Mouse (Mus musculus) forebrain, embryonic 16.5 days (tissue): ENCODE results near the gene Mcm10. TPM values are rescaled to one million over a fixed set of nuclear protein-coding genes. Genes with fewer than 3 reads are reported as not detected.

Experiments used
- ATAC-seq: fragments of 200-750 bp; cut with Nextera tagmentation; 2 replicates; pipeline ENCODE4 v1.8.0; 2017; ENCODE audit warnings: mild to moderate bottlenecking, moderate library complexity
- H3K27ac ChIP-seq: fragments of 300-500 bp; sonication (generic); 2 replicates; pipeline ENCODE4 v1.5.1; 2014; ENCODE audit warnings: low read length, control low read depth
- H3K27me3 ChIP-seq: fragments of 300-500 bp; sonication (generic); replicated peaks from 2 replicates; pipeline ENCODE4 v1.6.1; 2014; ENCODE audit warnings: low read length; ENCODE audit not compliant: control insufficient read depth, insufficient read depth
- H3K36me3 ChIP-seq: fragments of 300-500 bp; sonication (generic); 2 replicates; pipeline ENCODE4 v1.6.1; 2014; ENCODE audit not compliant: control insufficient read depth, insufficient read depth
- H3K4me1 ChIP-seq: fragments of 300-500 bp; sonication (generic); replicated peaks from 2 replicates; pipeline ENCODE4 v1.6.1; 2014; ENCODE audit warnings: low read length; ENCODE audit not compliant: control insufficient read depth, insufficient read depth
- H3K4me2 ChIP-seq: fragments of 300-500 bp; sonication (generic); 2 replicates; pipeline ENCODE4 v1.6.1; 2014; ENCODE audit warnings: mild to moderate bottlenecking, low read length, control low read depth
- H3K4me3 ChIP-seq: fragments of 300-500 bp; sonication (generic); replicated peaks from 2 replicates; pipeline ENCODE4 v1.5.1; 2014; ENCODE audit warnings: mild to moderate bottlenecking, low read length, control low read depth
- H3K9ac ChIP-seq: fragments of 300-500 bp; sonication (generic); replicated peaks from 2 replicates; pipeline ENCODE4 v1.6.1; 2014; ENCODE audit warnings: low read depth, low read length, control low read depth
- H3K9me3 ChIP-seq: fragments of 300-500 bp; sonication (generic); 2 replicates; pipeline ENCODE4 v1.6.1; 2016; ENCODE audit warnings: low read length; ENCODE audit not compliant: control insufficient read depth
- WGBS: fragments of 180-500 bp; shearing (Covaris S2); extraction: QIAGEN DNeasy Blood & Tissue Kit; methylation state at CpG from one replicate; pipeline ENCODE4 v1.1.7; 2014; 5-methylcytosine and 5-hydroxymethylcytosine counted together
- polyA plus RNA-seq: library from polyadenylated mRNA; unstranded; fragments of >200 nt; fragmentation: Nextera tagmentation; extraction: Ambion mirVana; gene quantifications from 2 replicates; pipeline ENCODE4 v1.2.1, GENCODE M21; 2015

Mcm10 gene
- polyA plus RNA-seq, 1 experiment from 2014 or later = 10.5 TPM

- 92% methylated on average over 11 of the region's 11 CpGs for WGBS
- Histone ChIP-seq H3K27me3 (no peaks in the 10 kb centered on the region), H3K9me3 (no peaks in the 10 kb centered on the region), H3K27ac (no peak overlapping the region), H3K4me1 (no peaks in the 10 kb centered on the region), H3K36me3 (no peaks in the 10 kb centered on the region; the same call in 1 of the 2 replicates), H3K9ac (no peak overlapping the region), H3K4me3 (no peak overlapping the region), H3K4me2 (no peak overlapping the region)
- no peak for ATAC-seq
Observed at GRCm38 (mm10) chr2:4995646-4996045, 16.9 kb downstream of the Mcm10 start.

DNA sequence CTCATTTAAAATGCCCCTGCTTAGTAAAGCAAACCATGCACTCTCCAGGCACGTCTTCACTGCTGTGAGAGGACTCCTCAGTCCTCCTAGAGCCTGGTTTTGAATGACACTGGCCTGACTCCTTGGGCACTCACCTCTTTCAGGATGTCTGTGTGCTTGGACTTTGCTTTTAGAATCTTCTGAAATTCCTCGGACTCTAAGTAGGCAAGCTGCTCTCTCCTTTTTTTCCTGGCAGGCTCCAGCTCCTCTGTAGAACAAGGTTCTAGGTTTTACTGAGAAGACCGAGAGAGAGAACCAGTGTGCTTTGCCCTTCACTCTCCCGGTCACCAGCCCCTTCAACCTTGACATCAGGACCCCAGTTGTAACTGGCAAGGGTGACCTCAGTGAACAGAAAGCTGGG, 18.2 kb downstream of the Mcm10 start:
- Histone ChIP-seq H3K27me3 (no peaks in the 10 kb centered on the region), H3K4me1 (no peaks in the 10 kb centered on the region), H3K9me3 (no peaks in the 10 kb centered on the region), H3K9ac (no peak overlapping the region), H3K4me2 (no peak overlapping the region), H3K36me3 (no peaks in the 10 kb centered on the region; the same call in 1 of the 2 replicates), H3K27ac (no peak overlapping the region), H3K4me3 (no peak overlapping the region)
- ATAC-seq = no peak
- 93% methylated on average over 4 of the region's 4 CpGs for WGBS

DNA sequence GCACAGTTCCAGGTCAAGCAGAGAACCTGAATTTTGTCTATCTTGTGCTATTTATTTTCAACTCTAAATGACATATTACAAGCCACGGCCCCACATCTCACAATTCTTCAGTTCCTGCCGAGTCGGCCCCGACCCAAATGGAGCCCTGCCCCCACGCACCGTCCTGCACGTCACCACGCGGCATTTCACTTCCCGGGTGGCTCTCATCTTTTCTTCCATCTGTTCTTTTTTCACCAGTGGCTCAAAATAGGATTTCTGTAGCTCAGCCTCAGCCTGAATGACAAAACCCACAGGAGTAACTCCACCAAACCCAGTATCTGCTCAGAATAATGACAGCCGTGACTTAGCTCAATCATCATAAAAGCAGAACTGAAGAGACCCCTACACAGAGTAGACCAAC, 19.0 kb downstream of the Mcm10 start:
- Histone ChIP-seq H3K4me3 (no peak overlapping the region), H3K4me2 (no peak overlapping the region), H3K9me3 (no peaks in the 10 kb centered on the region), H3K27ac (no peak overlapping the region), H3K36me3 (no peaks in the 10 kb centered on the region; the same call in 1 of the 2 replicates), H3K27me3 (no peaks in the 10 kb centered on the region), H3K4me1 (no peaks in the 10 kb centered on the region), H3K9ac (no peak overlapping the region)
- no peak for ATAC-seq
- 88% methylated on average over 11 of the region's 11 CpGs for WGBS

- Histone ChIP-seq H3K27me3 (no peaks in the 10 kb centered on the region), H3K27ac (no peak overlapping the region), H3K4me2 (no peak overlapping the region), H3K4me1 (no peaks in the 10 kb centered on the region), H3K9ac (no peak overlapping the region), H3K4me3 (no peak overlapping the region), H3K9me3 (no peaks in the 10 kb centered on the region), H3K36me3 (no peaks in the 10 kb centered on the region)
- no peak for ATAC-seq
- whole genome bisulfite sequencing = 78% methylated on average over 11 of the region's 11 CpGs
Observed at GRCm38 (mm10) chr2:4988826-4989424, 23.7 kb downstream of the Mcm10 start.

DNA sequence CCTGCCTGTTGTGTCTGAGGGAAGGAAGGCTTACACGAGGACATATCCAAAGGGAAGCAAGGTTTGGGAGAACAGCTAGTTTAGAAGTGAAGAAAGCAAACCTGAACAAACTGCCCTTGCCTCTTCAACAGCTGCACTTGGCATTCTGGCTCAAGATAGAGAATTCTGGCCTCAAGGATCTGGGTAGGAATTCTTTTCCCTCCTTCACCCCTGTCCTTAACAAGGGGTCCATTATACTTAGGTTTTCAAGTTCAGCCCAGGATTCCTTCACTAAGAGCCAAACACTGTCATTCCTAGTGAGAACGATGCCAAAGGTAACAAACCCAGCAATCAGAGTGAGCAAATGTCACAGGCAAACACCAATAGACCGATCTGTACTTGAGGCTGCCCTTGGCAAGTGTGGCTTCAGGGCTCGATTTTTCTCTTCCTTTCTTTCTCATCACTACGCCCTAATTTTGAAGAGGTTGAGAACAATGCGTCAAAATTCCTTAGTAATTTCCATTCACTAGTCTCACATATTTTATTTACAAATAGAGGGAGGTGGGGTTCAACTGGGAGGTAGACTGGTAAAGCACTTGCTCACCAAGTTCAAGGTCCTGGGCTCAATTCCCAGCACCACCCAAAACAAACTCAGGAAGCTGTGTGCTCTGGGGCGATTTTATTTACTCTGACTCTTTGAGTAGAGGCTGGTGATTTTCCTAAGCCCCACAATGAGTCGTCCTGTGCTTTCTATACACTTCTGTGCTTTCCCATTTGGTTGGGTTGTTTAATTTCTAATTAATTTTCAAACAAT, 25.0 kb downstream of the Mcm10 start:
- Histone ChIP-seq H3K27ac (no peak overlapping the region), H3K9ac (no peak overlapping the region), H3K36me3 (no peaks in the 10 kb centered on the region), H3K4me1 (no peaks in the 10 kb centered on the region), H3K4me3 (no peak overlapping the region), H3K27me3 (no peaks in the 10 kb centered on the region), H3K9me3 (no peaks in the 10 kb centered on the region), H3K4me2 (no peak overlapping the region)
- no peak for ATAC-seq
- WGBS = 79% methylated on average over 8 of the region's 8 CpGs

DNA sequence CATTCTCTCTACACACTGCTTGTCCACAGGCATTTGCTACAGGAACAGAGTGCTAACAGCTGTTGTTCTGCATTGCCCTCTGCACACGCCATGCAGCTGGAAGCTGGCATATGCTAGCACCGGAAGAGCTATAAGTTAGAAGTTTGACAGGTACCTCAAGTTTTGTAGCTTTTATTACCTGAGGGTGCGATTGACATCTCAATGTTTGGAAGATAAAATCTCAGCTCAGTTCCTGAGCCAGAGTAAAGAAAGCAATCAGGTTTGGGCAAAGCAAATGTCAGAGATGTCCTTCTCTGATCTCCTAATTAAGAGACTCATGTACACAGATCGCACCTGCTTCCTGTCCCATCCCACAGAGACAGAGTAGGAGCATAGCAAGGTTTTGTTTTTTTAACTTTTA, 25.8 kb downstream of the Mcm10 start:
- Histone ChIP-seq H3K4me2 (no peak overlapping the region), H3K27ac (no peak overlapping the region), H3K4me3 (no peak overlapping the region), H3K9me3 (no peaks in the 10 kb centered on the region), H3K27me3 (no peaks in the 10 kb centered on the region), H3K4me1 (no peaks in the 10 kb centered on the region), H3K36me3 (no peaks in the 10 kb centered on the region), H3K9ac (no peak overlapping the region)
- no peak for ATAC-seq
- 95% methylated on average over 4 of the region's 4 CpGs for WGBS

DNA sequence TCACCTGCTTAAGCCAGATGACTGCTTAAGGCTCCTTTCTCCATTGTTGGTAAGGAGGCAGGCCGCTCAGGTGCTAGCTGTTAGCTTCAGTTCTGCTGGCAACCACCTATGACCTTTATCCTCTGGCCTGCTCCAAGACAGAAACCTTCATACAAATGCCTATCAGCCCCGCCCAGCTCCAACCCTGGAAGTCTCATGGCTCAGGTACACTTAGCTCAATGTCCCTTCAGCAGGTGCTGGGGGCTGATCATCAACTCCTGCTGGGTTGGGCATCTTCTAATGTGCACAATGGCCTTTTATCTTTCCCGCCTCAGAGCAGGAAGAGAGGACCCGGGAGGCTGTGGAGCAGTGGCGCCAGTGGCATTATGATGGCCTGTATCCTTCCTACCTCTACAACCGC, 27.6 kb downstream of the Mcm10 start:
- ATAC-seq = no peak
- Histone ChIP-seq H3K27me3 (no peaks in the 10 kb centered on the region), H3K9ac (no peak overlapping the region), H3K9me3 (no peaks in the 10 kb centered on the region), H3K27ac (no peak overlapping the region), H3K36me3 (no peaks in the 10 kb centered on the region), H3K4me1 (no peaks in the 10 kb centered on the region), H3K4me3 (no peak overlapping the region), H3K4me2 (no peak overlapping the region)
- WGBS = 81% methylated on average over 6 of the region's 6 CpGs

- Histone ChIP-seq H3K9me3 (no peaks in the 10 kb centered on the region), H3K36me3 (no peaks in the 10 kb centered on the region), H3K4me1 (no peaks in the 10 kb centered on the region), H3K27ac (no peak overlapping the region), H3K4me3 (no peak overlapping the region), H3K27me3 (no peaks in the 10 kb centered on the region), H3K4me2 (no peak overlapping the region), H3K9ac (no peak overlapping the region)
- WGBS = 17% methylated on average over 5 of the region's 5 CpGs
- ATAC-seq = no peak
Observed at GRCm38 (mm10) chr2:4983987-4984386, 28.6 kb downstream of the Mcm10 start.

DNA sequence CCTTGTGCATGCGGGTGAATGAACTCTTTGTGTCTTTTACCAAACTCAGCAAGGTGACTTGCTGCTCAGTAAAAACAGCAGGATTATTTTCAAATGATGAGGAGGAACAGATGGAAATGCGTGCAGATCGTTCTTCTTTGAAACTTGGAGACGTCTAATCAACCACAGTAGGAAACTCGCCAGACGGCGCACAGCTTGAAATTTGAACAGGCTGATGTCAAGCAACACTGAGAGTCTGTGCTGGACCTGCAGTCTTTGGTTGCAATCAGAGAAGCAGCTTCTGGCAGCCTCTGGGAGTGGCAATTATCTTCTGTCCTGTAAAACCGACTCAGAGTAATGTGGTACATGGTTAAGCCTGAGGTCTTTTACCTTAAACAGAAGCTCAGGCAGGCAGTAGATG, 34.5 kb downstream of the Mcm10 start:
- no peak overlapping the region for H3K9ac ChIP-seq
- H3K36me3 ChIP-seq = no peaks in the 10 kb centered on the region
- no peaks in the 10 kb centered on the region for H3K9me3 ChIP-seq
- no peaks in the 10 kb centered on the region for H3K27me3 ChIP-seq
- H3K27ac ChIP-seq = peak overlapping the region; percentile 71
- whole genome bisulfite sequencing = 7% methylated on average over 8 of the region's 8 CpGs
- H3K4me2 ChIP-seq = no peak overlapping the region
- H3K4me1 ChIP-seq = peaks cover 19% of the 10 kb centered on the region
- no peak overlapping the region for H3K4me3 ChIP-seq
- ATAC-seq = peak; percentile 53
